Mouse (Mus musculus) megakaryocyte-erythroid progenitor cell, adult 5 weeks (primary cell): ENCODE data around the gene Ms4a18. TPM values are rescaled to one million over a fixed set of nuclear protein-coding genes. Genes with fewer than 3 reads are reported as not detected.

Experiments
- polyA plus RNA-seq: library from polyadenylated mRNA; stranded (reverse); fragments of >175 nt; gene quantifications from 2 replicates; pipeline ENCODE4 v1.2.3, GENCODE M21; 2012

The Ms4a18 gene
- polyA plus RNA-seq, result not detected in 2 replicates

GRCm38 (mm10) chr19:11017891-11018290 lies at the start of gene Ms4a18:
TSS of gene Ms4a18 (minus strand) at chr19:11018031.

GRCm38 (mm10) chr19:10993150-10993549 lies 24.7 kb downstream of the Ms4a18 start, which contains the start of gene Ms4a15:
TSS of gene Ms4a15 (minus strand) at chr19:10993250.

GRCm38 (mm10) chr19:10974238-10974865 lies 43.5 kb downstream of the Ms4a18 start, which contains the start of gene Ms4a10:
TSS of gene Ms4a10 (minus strand) at chr19:10974670.

GRCm38 (mm10) chr19:10949112-10949511 lies 68.7 kb downstream of the Ms4a18 start, which contains the start of gene Ccdc86:
TSS of gene Ccdc86 (minus strand) at chr19:10949266.

Other genes starting within 250 kb of the Ms4a18 start
- 1.1 and 1.6 TPM in 2 replicates for gene Cd6, start 188.0 kb downstream of the Ms4a18 start, polyA plus RNA-seq
- 2.4 and 2.5 TPM in 2 replicates for gene Slc15a3, start 178.3 kb downstream of the Ms4a18 start, polyA plus RNA-seq
- 2.5 and 2.6 TPM in 2 replicates for gene Tmem132a, start 148.1 kb downstream of the Ms4a18 start, polyA plus RNA-seq
- 31.8 and 33.0 TPM in 2 replicates for gene Tmem109, start 136.0 kb downstream of the Ms4a18 start, polyA plus RNA-seq
- gene Prpf19, start 122.8 kb downstream of the Ms4a18 start, polyA plus RNA-seq, result 86.3 and 92.4 TPM in 2 replicates
- not detected in 2 replicates for gene Zp1, start 97.4 kb downstream of the Ms4a18 start, polyA plus RNA-seq
- gene Ptgdr2, start 80.9 kb downstream of the Ms4a18 start, polyA plus RNA-seq, result 0.15 and 0.18 TPM in 2 replicates
- gene Ccdc86, start 68.8 kb downstream of the Ms4a18 start, polyA plus RNA-seq, result 56.1 and 58.1 TPM in 2 replicates
- gene Ms4a10, start 43.4 kb downstream of the Ms4a18 start, polyA plus RNA-seq, result not detected in 2 replicates
- not detected in 2 replicates for gene Ms4a15, start 24.8 kb downstream of the Ms4a18 start, polyA plus RNA-seq
- gene Ms4a8a, start 63.1 kb upstream of the Ms4a18 start, polyA plus RNA-seq, result not detected in 2 replicates
- gene 1700017D01Rik, start 112.8 kb upstream of the Ms4a18 start, polyA plus RNA-seq, result not detected in 2 replicates
- not detected in 2 replicates for gene 1700025F22Rik, start 147.3 kb upstream of the Ms4a18 start, polyA plus RNA-seq
- not detected in 2 replicates for gene Ms4a13, start 178.7 kb upstream of the Ms4a18 start, polyA plus RNA-seq
- gene Ms4a12, start 214.4 kb upstream of the Ms4a18 start, polyA plus RNA-seq, result not detected in 2 replicates
- gene Ms4a1, start 248.2 kb upstream of the Ms4a18 start, polyA plus RNA-seq, result 0.12 TPM in 1 of 2 replicates, not detected in the other